8 mouse cellular contexts compared by ENCODE assay signal in genomic region chr4:32251005-32251365, GRCm38 (mm10). TPM values are rescaled to one million over a fixed set of nuclear protein-coding genes. Genes with fewer than 3 reads are reported as not detected.
A peak's percentile ranks its signal among the peaks of the same experiment; 100 is the strongest.
DNase-seq lines count a peak whose midpoint lies in the region; ATAC-seq and TF ChIP-seq lines count a peak whose summit lies in the region.

No protein-coding gene starts in this region.

- H3K9ac ChIP-seq in MEL (ENCODE audit: control insufficient read depth, low read depth, low read length, poor library complexity, severe bottlenecking) = no peak overlapping the region
- peak overlapping the region; percentile 75 for H3K9ac ChIP-seq in heart, embryonic 13.5 days

- no peaks in the 10 kb centered on the region for H3K36me3 ChIP-seq in MEL (ENCODE audit: control insufficient read depth in 1 of 2, insufficient read depth in 2 of 2, low read length in 2 of 2)
- H3K36me3 ChIP-seq in heart, embryonic 13.5 days = no peaks in the 10 kb centered on the region

- TF ChIP-seq EP300 in MEL (IDR thresholded peaks at IDR 0.05; ENCODE audit: low read depth in 1 of 2, low read length in 2 of 2) = no peak

- H3K27ac ChIP-seq in MEL (ENCODE audit: control insufficient read depth, low read depth, low read length) = no peak overlapping the region
- H3K27ac ChIP-seq in heart, embryonic 13.5 days (replicated peaks) = peak overlapping the region; percentile 95

- no peak for TF ChIP-seq RAD21 in MEL (IDR thresholded peaks at IDR 0.05; ENCODE audit: low read depth, low read length)

- peaks cover 2 to 6% of the 10 kb centered on the region in 2 experiments for H3K27me3 ChIP-seq in MEL (ENCODE audit: control insufficient read depth in 1 of 2, insufficient read depth in 2 of 2, low read length in 2 of 2)
- no peaks in the 10 kb centered on the region for H3K27me3 ChIP-seq in heart, embryonic 13.5 days (replicated peaks)

- H3K4me2 ChIP-seq in heart, embryonic 13.5 days = peak overlapping the region; percentile 70

- peaks cover 0 to 13% of the 10 kb centered on the region in 2 experiments; a peak in 2 of 4 replicates for H3K4me1 ChIP-seq in MEL (ENCODE audit: control insufficient read depth in 1 of 2, insufficient read depth in 2 of 2, low read length in 2 of 2)
- peaks cover 72% of the 10 kb centered on the region for H3K4me1 ChIP-seq in heart, embryonic 13.5 days

- peak; percentile 53 to 82 for DNase-seq in adrenal gland, adult (ENCODE audit: inconsistent age in 2 of 2, low spot score in 1 of 2)
- no peak for DNase-seq in adrenal gland, postnatal 4 days (ENCODE audit: low spot score in 2 of 2)
- peak; percentile 14 for DNase-seq in MEL (ENCODE audit: low read depth, low spot score)
- peak; percentile 73 for DNase-seq in embryo, embryonic 11 days
- DNase-seq in kidney, postnatal 10 days = peak; percentile 62
- peak; percentile 48 for DNase-seq in lung, postnatal 25 days (ENCODE audit: low spot score)
- DNase-seq in ovary, postnatal 10 days (ENCODE audit: low spot score) = peak; percentile 20

- no peaks in the 10 kb centered on the region for H3K9me3 ChIP-seq in MEL (replicated peaks; ENCODE audit: insufficient read depth, low read length)
- no peaks in the 10 kb centered on the region for H3K9me3 ChIP-seq in heart, embryonic 13.5 days

- WGBS in heart, embryonic 13.5 days = 6% methylated on average over 8 of the region's 8 CpGs

- TF ChIP-seq CTCF in MEL (IDR thresholded peaks at IDR 0.05 in 2 of 3, conservative IDR thresholded peaks at IDR 0.05 in 1 of 3; ENCODE audit: control insufficient read depth in 1 of 3, insufficient read depth in 1 of 3, low read depth in 2 of 3, low read length in 3 of 3, poor library complexity in 1 of 3, severe bottlenecking in 1 of 3) = no peak

- ATAC-seq in heart, embryonic 13.5 days (ENCODE audit: extremely low read depth, insufficient number of reproducible peaks, low FRiP score, low TSS enrichment) = peak; percentile 47; the same call in 1 of the 2 replicates

- H3K79me2 ChIP-seq in MEL (ENCODE audit: control insufficient read depth, insufficient read depth, low read length, poor library complexity) = no peaks in the 10 kb centered on the region

- TF ChIP-seq POLR2A in MEL (IDR thresholded peaks at IDR 0.05; ENCODE audit: control insufficient read depth in 1 of 2, insufficient read depth in 1 of 2, low read depth in 1 of 2, low read length in 2 of 2, poor library complexity in 1 of 2) = no peak

- peak overlapping the region; percentile 35 to 47; a peak in 3 of 4 replicates for H3K4me3 ChIP-seq in MEL (ENCODE audit: control insufficient read depth in 1 of 2, insufficient read depth in 1 of 2, low read depth in 2 of 2, low read length in 2 of 2)
- peak overlapping the region; percentile 40 for H3K4me3 ChIP-seq in heart, embryonic 13.5 days

TF ChIP-seq in MEL, 35 proteins besides CTCF, POLR2A, EP300 and RAD21:
- TF ChIP-seq RCOR1 (IDR thresholded peaks at IDR 0.05; ENCODE audit: low read depth, low read length) = no peak
- no peak for TF ChIP-seq JUND (IDR thresholded peaks at IDR 0.05; ENCODE audit: low read depth, low read length)
- no peak for TF ChIP-seq MYC (IDR thresholded peaks at IDR 0.05; ENCODE audit: low read depth, low read length)
- TF ChIP-seq NELFE (IDR thresholded peaks at IDR 0.05; ENCODE audit: low read depth, low read length) = no peak
- TF ChIP-seq HCFC1 (IDR thresholded peaks at IDR 0.05; ENCODE audit: low read depth, low read length) = no peak
- TF ChIP-seq USF2 (IDR thresholded peaks at IDR 0.05; ENCODE audit: borderline replicate concordance in 1 of 2, insufficient read depth in 1 of 2, low read depth in 1 of 2, low read length in 2 of 2) = no peak
- no peak for TF ChIP-seq SMC3 (IDR thresholded peaks at IDR 0.05; ENCODE audit: low read depth, low read length)
- TF ChIP-seq ETS1 (IDR thresholded peaks at IDR 0.05; ENCODE audit: low read depth, low read length) = no peak
- no peak for TF ChIP-seq MEF2A (IDR thresholded peaks at IDR 0.05; ENCODE audit: extremely low read depth, insufficient replicate concordance, low read depth, low read length, poor library complexity, severe bottlenecking)
- TF ChIP-seq KAT2A (conservative IDR thresholded peaks at IDR 0.05; ENCODE audit: low read depth, low read length) = no peak
- no peak for TF ChIP-seq CHD2 (IDR thresholded peaks at IDR 0.05; ENCODE audit: low read length)
- no peak for TF ChIP-seq MYB (IDR thresholded peaks at IDR 0.05; ENCODE audit: low read depth, low read length)
- no peak for TF ChIP-seq MAZ (IDR thresholded peaks at IDR 0.05; ENCODE audit: low read depth, low read length)
- TF ChIP-seq SIN3A (IDR thresholded peaks at IDR 0.05; ENCODE audit: low read length) = no peak
- TF ChIP-seq POLR2AphosphoS5 (IDR thresholded peaks at IDR 0.05; ENCODE audit: borderline replicate concordance, low read depth, low read length) = no peak
- no peak for TF ChIP-seq GABPA (IDR thresholded peaks at IDR 0.05; ENCODE audit: low read depth, low read length)
- TF ChIP-seq POLR2AphosphoS2 (IDR thresholded peaks at IDR 0.05; ENCODE audit: low read length) = no peak
- TF ChIP-seq ZKSCAN1 (IDR thresholded peaks at IDR 0.05; ENCODE audit: low read depth, low read length) = no peak
- no peak for TF ChIP-seq UBTF (IDR thresholded peaks at IDR 0.05; ENCODE audit: borderline replicate concordance, insufficient read depth, low read depth, low read length)

RNA-seq across cellular contexts. Expression of gene Bach2, which starts 12.4 kb away (rescaled TPM):
- 10 to 100 TPM; 14.1 to 14.4 TPM for total RNA-seq in adrenal gland, postnatal 4 days (2021)
- not detected in 2 replicates for total RNA-seq in MEL (2012; rRNA removed)
- under 1 TPM in 1 of 2 experiments, not detected in 1; 0.04 TPM for polyA plus RNA-seq in MEL (2012; ENCODE audit: insufficient read depth in 1 of 2, insufficient read length in 2 of 2, low read depth in 1 of 2, low replicate concordance in 2 of 2, missing spikeins in 1 of 2)
- 7.0 and 7.1 TPM in 2 replicates for polyA plus RNA-seq in heart, embryonic 13.5 days (2015; fragmentation: Nextera tagmentation; extraction: Ambion mirVana)

Comparison
In these comparisons a context has a peak if more than half of its experiments do, and no peak if none do; other contexts are left out.
1. DNase-seq: peak in adrenal gland, adult (2 of 2), MEL (single experiment), embryo, embryonic 11 days (single experiment), kidney, postnatal 10 days (single experiment), lung, postnatal 25 days (single experiment) and ovary, postnatal 10 days (single experiment); none in adrenal gland, postnatal 4 days (0 of 2).
2. RNA of gene Bach2, which starts 12.4 kb away (total RNA-seq): 14.1 to 14.4 TPM in adrenal gland, postnatal 4 days; not detected in MEL; every median in the first group is over 10 times any median in the second.